Mouse (Mus musculus): ENCODE results near the gene Bloc1s4. TPM values are rescaled to one million over a fixed set of nuclear protein-coding genes. Genes with fewer than 3 reads are reported as not detected.

Bloc1s4 gene
- total and polyA plus RNA-seq, 3 experiments = 9.7 to 13.5 (median 11.1) TPM

- H3K27ac ChIP-seq = no peak overlapping the region
- DNase-seq = no peak
- no peaks in the 10 kb centered on the region for H3K27me3 ChIP-seq (ENCODE audit: control insufficient read depth, insufficient read depth, low read length)
- 39% methylated on average over 5 of the region's 5 CpGs for WGBS
- H3K4me1 ChIP-seq (ENCODE audit: control insufficient read depth, insufficient read depth, low read length) = 0 out of 2 replicates have a peak, but pooled peaks cover 1% of the 10 kb centered on the region
- H3K4me3 ChIP-seq = no peak overlapping the region
- no peaks in the 10 kb centered on the region for H3K79me2 ChIP-seq (replicated peaks; ENCODE audit: control insufficient read depth, insufficient read depth, low read length)
- no peaks in the 10 kb centered on the region for H3K36me3 ChIP-seq (ENCODE audit: control insufficient read depth, insufficient read depth, low read length)
- no peak overlapping the region for H3K9ac ChIP-seq (ENCODE audit: low read depth, low read length)
- intact Hi-C loops (cut with DNase I) = no loop called here
- TF ChIP-seq POLR2A (IDR thresholded peaks at IDR 0.05; ENCODE audit: insufficient read depth, low read depth, low read length) (no peak), CTCF (IDR thresholded peaks at IDR 0.05) (no peak), EP300 (IDR thresholded peaks at IDR 0.05; ENCODE audit: insufficient read depth, low read depth, low read length) (no peak)
Observed at GRCm38 (mm10) chr5:36720710-36721375, 27.6 kb downstream of the Bloc1s4 start.

GRCm38 (mm10) chr5:36720219-36720618 is 28.2 kb downstream of the Bloc1s4 start:
- intact Hi-C loops (cut with DNase I) = no loop called here
- Histone ChIP-seq H3K79me2 (replicated peaks; ENCODE audit: control insufficient read depth, insufficient read depth, low read length) (no peaks in the 10 kb centered on the region), H3K4me1 (ENCODE audit: control insufficient read depth, insufficient read depth, low read length) (peaks cover 3% of the 10 kb centered on the region; the same call in 1 of the 2 replicates), H3K27ac (no peak overlapping the region), H3K9ac (ENCODE audit: low read depth, low read length) (no peak overlapping the region), H3K4me3 (no peak overlapping the region), H3K36me3 (ENCODE audit: control insufficient read depth, insufficient read depth, low read length) (no peaks in the 10 kb centered on the region), H3K27me3 (ENCODE audit: control insufficient read depth, insufficient read depth, low read length) (no peaks in the 10 kb centered on the region)
- TF ChIP-seq POLR2A (IDR thresholded peaks at IDR 0.05; ENCODE audit: insufficient read depth, low read depth, low read length) (no peak), EP300 (IDR thresholded peaks at IDR 0.05; ENCODE audit: insufficient read depth, low read depth, low read length) (no peak), CTCF (IDR thresholded peaks at IDR 0.05) (no peak)
- WGBS = 85% methylated on average over 5 of the region's 5 CpGs
- no peak for DNase-seq

- Histone ChIP-seq H3K4me3 (no peak overlapping the region), H3K27ac (no peak overlapping the region), H3K27me3 (ENCODE audit: control insufficient read depth, insufficient read depth, low read length) (no peaks in the 10 kb centered on the region), H3K4me1 (ENCODE audit: control insufficient read depth, insufficient read depth, low read length) (peaks cover 5% of the 10 kb centered on the region; the same call in 1 of the 2 replicates), H3K9ac (ENCODE audit: low read depth, low read length) (no peak overlapping the region), H3K79me2 (replicated peaks; ENCODE audit: control insufficient read depth, insufficient read depth, low read length) (no peaks in the 10 kb centered on the region), H3K36me3 (ENCODE audit: control insufficient read depth, insufficient read depth, low read length) (no peaks in the 10 kb centered on the region)
- no peak for DNase-seq
- TF ChIP-seq EP300 (IDR thresholded peaks at IDR 0.05; ENCODE audit: insufficient read depth, low read depth, low read length) (no peak), POLR2A (IDR thresholded peaks at IDR 0.05; ENCODE audit: insufficient read depth, low read depth, low read length) (no peak), CTCF (IDR thresholded peaks at IDR 0.05) (no peak)
- WGBS = 87% methylated on average over 3 of the region's 3 CpGs
- intact Hi-C loops (cut with DNase I) = loop anchor here (2.0 kb wide), 1 partner anchor 13 kb away; no protein-coding TSS in a partner anchor
Observed at GRCm38 (mm10) chr5:36719601-36720000, 28.8 kb downstream of the Bloc1s4 start.

GRCm38 (mm10) chr5:36719135-36719534 is 29.3 kb downstream of the Bloc1s4 start:
- no peaks in the 10 kb centered on the region for H3K36me3 ChIP-seq (ENCODE audit: control insufficient read depth, insufficient read depth, low read length)
- H3K4me1 ChIP-seq (ENCODE audit: control insufficient read depth, insufficient read depth, low read length) = peaks cover 8% of the 10 kb centered on the region; the same call in 1 of the 2 replicates

GRCm38 (mm10) chr5:36717889-36718288 is 30.6 kb downstream of the Bloc1s4 start:
- intact Hi-C loops (cut with DNase I) = loop anchor here (2.0 kb wide), 1 partner anchor 15 kb away; no protein-coding TSS in a partner anchor
- WGBS = 85% methylated on average over 3 of the region's 3 CpGs
- H3K4me3 ChIP-seq = no peak overlapping the region
- DNase-seq = no peak
- no peak for TF ChIP-seq CTCF (IDR thresholded peaks at IDR 0.05)
- no peak for TF ChIP-seq EP300 (IDR thresholded peaks at IDR 0.05; ENCODE audit: insufficient read depth, low read depth, low read length)
- no peak for TF ChIP-seq POLR2A (IDR thresholded peaks at IDR 0.05; ENCODE audit: insufficient read depth, low read depth, low read length)
- H3K9ac ChIP-seq (ENCODE audit: low read depth, low read length) = no peak overlapping the region
- no peak overlapping the region for H3K27ac ChIP-seq
- H3K4me1 ChIP-seq (ENCODE audit: control insufficient read depth, insufficient read depth, low read length) = peaks cover 10% of the 10 kb centered on the region
- no peaks in the 10 kb centered on the region for H3K79me2 ChIP-seq (replicated peaks; ENCODE audit: control insufficient read depth, insufficient read depth, low read length)
- H3K36me3 ChIP-seq (ENCODE audit: control insufficient read depth, insufficient read depth, low read length) = no peaks in the 10 kb centered on the region
- H3K27me3 ChIP-seq (ENCODE audit: control insufficient read depth, insufficient read depth, low read length) = no peaks in the 10 kb centered on the region

More at GRCm38 (mm10) chr5:36719135-36719534, 29.3 kb downstream of the Bloc1s4 start:
- 81% methylated on average over 5 of the region's 5 CpGs for whole genome bisulfite sequencing
- DNase-seq = no peak
- intact Hi-C loops (cut with DNase I) = loop anchor here (2.0 kb wide), 1 partner anchor 14 kb away; no protein-coding TSS in a partner anchor
- H3K27ac ChIP-seq = no peak overlapping the region
- H3K27me3 ChIP-seq (ENCODE audit: control insufficient read depth, insufficient read depth, low read length) = no peaks in the 10 kb centered on the region
- H3K79me2 ChIP-seq (replicated peaks; ENCODE audit: control insufficient read depth, insufficient read depth, low read length) = no peaks in the 10 kb centered on the region
- H3K4me3 ChIP-seq = no peak overlapping the region
- TF ChIP-seq POLR2A (IDR thresholded peaks at IDR 0.05; ENCODE audit: insufficient read depth, low read depth, low read length) (no peak), CTCF (IDR thresholded peaks at IDR 0.05) (no peak), EP300 (IDR thresholded peaks at IDR 0.05; ENCODE audit: insufficient read depth, low read depth, low read length) (no peak)
- H3K9ac ChIP-seq (ENCODE audit: low read depth, low read length) = no peak overlapping the region

- intact Hi-C loops (cut with DNase I) = no loop called here
- H3K36me3 ChIP-seq (ENCODE audit: control insufficient read depth, insufficient read depth, low read length) = no peaks in the 10 kb centered on the region
- H3K79me2 ChIP-seq (replicated peaks; ENCODE audit: control insufficient read depth, insufficient read depth, low read length) = no peaks in the 10 kb centered on the region
- no peaks in the 10 kb centered on the region for H3K27me3 ChIP-seq (ENCODE audit: control insufficient read depth, insufficient read depth, low read length)
- no peak overlapping the region for H3K4me3 ChIP-seq
- H3K9ac ChIP-seq (ENCODE audit: low read depth, low read length) = no peak overlapping the region
- no peak for TF ChIP-seq CTCF (IDR thresholded peaks at IDR 0.05)
- no peak for TF ChIP-seq POLR2A (IDR thresholded peaks at IDR 0.05; ENCODE audit: insufficient read depth, low read depth, low read length)
- TF ChIP-seq EP300 (IDR thresholded peaks at IDR 0.05; ENCODE audit: insufficient read depth, low read depth, low read length) = no peak
- 59% methylated on average over 2 of the region's 2 CpGs for WGBS
- H3K4me1 ChIP-seq (ENCODE audit: control insufficient read depth, insufficient read depth, low read length) = peaks cover 15% of the 10 kb centered on the region
- no peak for DNase-seq
- H3K27ac ChIP-seq = no peak overlapping the region
Observed at GRCm38 (mm10) chr5:36716816-36717215, 31.6 kb downstream of the Bloc1s4 start.

Measured in heart, adult 2 months (tissue).